Mouse (Mus musculus) cortical plate, adult 2 months (tissue): Measurements from ENCODE around the gene Taz. TPM values are rescaled to one million over a fixed set of nuclear protein-coding genes. Genes with fewer than 3 reads are reported as not detected.

Experiments used
- H3K27ac ChIP-seq: fragments of 200-500 bp; 2 replicates; pipeline ENCODE4 v1.5.1; 2012; ENCODE audit warnings: low read length, control low read depth, inconsistent platforms; ENCODE audit not compliant: insufficient read depth
- H3K4me1 ChIP-seq: fragments of 200-500 bp; 2 replicates; pipeline ENCODE4 v1.6.1; 2011; ENCODE audit warnings: low read length; ENCODE audit not compliant: control insufficient read depth, insufficient read depth
- H3K4me3 ChIP-seq: fragments of 200-500 bp; 2 replicates; pipeline ENCODE4 v1.5.1; 2011; ENCODE audit warnings: mild to moderate bottlenecking, low read length, control low read depth; ENCODE audit not compliant: insufficient read depth
- CTCF ChIP-seq: fragments of 200-500 bp; IDR thresholded peaks from 2 replicates; pipeline ENCODE4 v1.5.1; 2011; ENCODE audit warnings: mild to moderate bottlenecking, control low read depth, low read length; ENCODE audit not compliant: insufficient read depth; ENCODE audit errors: extremely low read depth
- POLR2A ChIP-seq: fragments of 200-500 bp; IDR thresholded peaks from 2 replicates; pipeline ENCODE4 v1.6.1; 2011; ENCODE audit warnings: mild to moderate bottlenecking, low read length, control low read depth; ENCODE audit not compliant: insufficient read depth; ENCODE audit errors: extremely low read depth
- polyA plus RNA-seq: library from polyadenylated mRNA; depleted of rRNA; stranded (reverse); fragments of >200 nt; gene quantifications from 2 replicates; pipeline ENCODE4 v1.2.3, GENCODE M21; 2012

Gene Taz
- polyA plus RNA-seq, 1 experiment = 83.0 TPM

DNA sequence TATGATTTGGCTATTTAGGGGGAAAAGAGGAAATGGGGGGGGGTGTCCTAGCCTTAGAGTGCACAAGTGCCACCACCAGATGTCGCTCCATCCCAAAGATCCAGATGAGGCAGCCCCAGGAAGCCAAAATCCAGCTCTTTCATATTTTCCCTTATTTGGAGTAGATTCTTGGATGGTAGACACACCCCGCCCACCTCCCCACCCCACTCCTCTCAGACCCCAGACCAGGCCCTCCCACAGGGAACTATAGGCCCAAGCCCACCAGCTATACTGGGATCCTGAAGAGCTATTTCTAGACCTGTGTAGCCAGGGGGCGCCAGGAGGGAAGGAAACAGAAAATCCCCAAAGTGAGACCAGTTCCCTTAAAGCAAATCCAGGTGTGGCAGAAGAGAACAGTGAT, 33.1 kb upstream of the Taz start:
- TF ChIP-seq POLR2A (no peak), CTCF (peak; percentile 37; the same call in 1 of the 2 replicates)
- no peaks in the 10 kb centered on the region for H3K4me1 ChIP-seq
- H3K4me3 ChIP-seq = peak overlapping the region; percentile 32; the same call in 1 of the 2 replicates
- H3K27ac ChIP-seq = no peak overlapping the region

DNA sequence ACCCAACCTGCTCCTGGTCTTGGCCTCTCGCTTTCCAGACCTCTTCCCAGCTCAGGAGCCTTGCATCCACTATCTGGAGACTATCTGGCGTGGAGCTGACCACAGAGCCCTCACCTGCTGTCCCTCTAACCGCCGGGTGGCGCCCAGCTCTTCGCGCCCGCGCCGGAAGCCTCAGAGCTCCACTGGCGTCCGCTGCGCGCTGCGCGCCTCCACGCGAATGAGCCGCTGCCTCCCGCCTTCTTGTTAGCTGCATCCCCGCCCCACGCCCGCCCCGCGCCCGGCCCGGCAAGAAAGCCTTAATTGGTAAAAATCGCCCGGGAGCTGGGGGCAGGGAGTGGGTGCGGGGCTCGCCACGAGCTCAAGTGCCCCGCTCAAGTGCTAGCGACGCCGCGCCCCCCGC, 32.1 kb upstream of the Taz start, which contains the start of gene Flna:
Gene Flna, minus strand, starts transcription at position 206 of the 400 bp plus-strand sequence.
- H3K27ac ChIP-seq = peak within 1 kb of the TSS; percentile 14; the same call in 1 of the 2 replicates
- TF ChIP-seq POLR2A = no peak
- no peak for TF ChIP-seq CTCF
- H3K4me1 ChIP-seq = no peaks in the 10 kb centered on the region
- H3K4me3 ChIP-seq = peak within 1 kb of the TSS; percentile 32

DNA sequence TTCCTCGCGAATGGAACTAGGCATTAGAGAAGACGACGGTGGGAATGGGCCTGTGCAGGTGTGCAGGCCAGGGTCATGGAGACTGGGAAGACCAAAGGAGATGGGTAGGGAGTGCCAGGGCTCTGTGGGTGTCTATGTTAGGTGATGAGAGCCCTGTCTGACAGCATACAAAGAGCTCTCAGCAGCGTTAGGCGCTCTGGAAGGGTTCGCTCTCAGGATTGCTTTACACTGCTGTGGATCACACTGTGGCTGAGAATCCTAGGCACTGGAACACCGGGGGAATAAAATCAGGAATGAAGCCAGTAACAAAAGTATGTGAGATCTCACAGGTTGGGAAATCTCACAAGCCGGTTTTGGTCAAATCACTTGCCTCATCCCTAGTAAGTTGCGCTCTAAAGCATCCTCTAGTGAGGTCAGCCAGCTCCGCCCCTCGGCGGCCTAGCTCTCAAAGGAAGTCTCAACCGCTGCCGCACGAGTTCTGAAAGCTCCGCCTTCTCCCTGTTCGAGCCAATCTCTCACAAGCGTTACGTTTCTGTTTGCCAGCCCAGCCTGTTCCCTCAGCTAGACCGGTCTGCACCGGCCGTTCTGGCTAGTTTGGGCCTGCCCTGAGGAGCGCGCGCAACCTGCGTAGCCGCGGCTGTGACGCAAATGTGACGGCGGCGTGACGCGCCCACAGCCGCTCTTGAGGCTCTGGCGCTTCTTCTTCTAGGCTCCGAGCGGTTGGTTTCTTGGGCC, 27.4 kb upstream of the Taz start, which contains the start of gene Emd:
Gene Emd, plus strand, starts transcription at position 535 of the 735 bp plus-strand sequence.
- no peaks in the 10 kb centered on the region for H3K4me1 ChIP-seq
- H3K4me3 ChIP-seq = peak within 1 kb of the TSS; percentile 96
- peak within 1 kb of the TSS; percentile 85 for H3K27ac ChIP-seq
- TF ChIP-seq CTCF = no peak
- peak; percentile 75; the same call in 1 of the 2 replicates for TF ChIP-seq POLR2A

DNA sequence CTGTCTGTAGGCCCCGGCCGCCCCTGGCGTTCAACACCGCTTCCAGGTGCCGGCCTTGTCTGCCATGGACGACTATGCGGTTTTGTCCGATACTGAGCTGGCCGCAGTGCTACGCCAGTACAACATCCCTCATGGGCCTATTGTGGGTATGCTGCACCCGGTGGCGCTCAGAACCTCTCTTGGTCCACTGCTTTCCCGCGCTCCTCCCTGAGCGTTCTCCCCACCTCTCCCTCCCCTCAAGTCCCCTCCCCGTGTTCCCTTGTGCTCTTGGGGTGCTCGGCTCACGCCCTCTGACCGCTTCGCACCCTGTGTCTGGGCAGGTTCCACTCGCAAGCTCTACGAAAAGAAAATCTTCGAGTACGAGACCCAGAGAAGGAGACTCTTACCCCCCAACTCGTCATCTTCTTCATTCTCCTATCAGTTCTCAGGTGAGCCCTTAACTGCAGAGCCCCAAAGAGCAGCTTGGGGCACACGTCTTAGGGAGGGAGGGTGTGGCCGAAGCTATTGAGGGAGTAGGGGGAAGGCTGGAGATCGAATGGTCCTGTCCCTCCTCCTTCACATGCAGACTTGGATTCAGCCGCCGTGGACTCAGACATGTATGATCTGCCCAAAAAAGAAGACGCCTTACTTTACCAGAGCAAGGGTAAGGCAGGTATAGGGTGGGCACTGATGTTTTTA, 26.7 kb upstream of the Taz start:
- TF ChIP-seq POLR2A (no peak), CTCF (no peak)
- Histone ChIP-seq H3K27ac (peak overlapping the region; percentile 85), H3K4me3 (peak overlapping the region; percentile 96), H3K4me1 (no peaks in the 10 kb centered on the region)

DNA sequence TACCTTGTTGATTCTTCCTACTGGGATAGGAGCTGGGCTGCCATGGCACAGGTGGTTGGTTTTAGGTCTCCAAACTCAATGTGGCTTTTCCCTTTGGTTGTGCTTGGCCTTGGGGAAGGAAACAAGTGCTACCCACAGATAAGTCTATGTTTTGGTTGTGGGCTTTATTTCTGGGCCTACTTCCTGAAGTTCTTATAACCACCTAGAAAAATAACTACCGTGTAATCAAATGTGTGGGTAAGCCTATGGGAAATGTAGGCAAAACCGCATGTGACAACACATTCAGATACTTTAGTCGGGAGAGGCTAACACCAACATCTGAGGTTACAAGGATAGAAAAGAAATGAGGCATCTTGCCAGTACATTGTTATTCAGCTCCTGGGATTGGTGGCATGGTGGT, 24.0 kb upstream of the Taz start:
- Histone ChIP-seq H3K27ac (no peak overlapping the region), H3K4me3 (no peak overlapping the region), H3K4me1 (no peaks in the 10 kb centered on the region)
- TF ChIP-seq CTCF = no peak
- no peak for TF ChIP-seq POLR2A

DNA sequence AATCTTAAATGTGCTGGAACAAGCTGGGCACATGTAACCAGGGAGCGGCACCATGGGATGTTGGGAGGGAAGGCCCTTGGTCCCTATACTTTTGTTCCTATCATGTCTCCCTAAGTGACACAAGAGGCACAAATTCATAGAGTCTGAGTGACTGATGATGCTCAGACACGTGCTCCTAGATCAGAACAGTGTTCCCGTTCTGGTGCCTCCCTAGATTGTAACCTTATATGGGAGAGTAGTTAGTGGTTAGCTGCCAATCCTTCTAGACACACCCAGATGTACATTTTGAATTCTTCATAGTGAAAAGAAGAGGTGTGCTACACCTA, 12.0 kb upstream of the Taz start:
- TF ChIP-seq CTCF = no peak
- TF ChIP-seq POLR2A = no peak
- peak overlapping the region; percentile 49 for H3K4me3 ChIP-seq
- H3K27ac ChIP-seq = peak overlapping the region; percentile 68
- 0 out of 2 replicates have a peak, but pooled peaks cover 2% of the 10 kb centered on the region for H3K4me1 ChIP-seq

DNA sequence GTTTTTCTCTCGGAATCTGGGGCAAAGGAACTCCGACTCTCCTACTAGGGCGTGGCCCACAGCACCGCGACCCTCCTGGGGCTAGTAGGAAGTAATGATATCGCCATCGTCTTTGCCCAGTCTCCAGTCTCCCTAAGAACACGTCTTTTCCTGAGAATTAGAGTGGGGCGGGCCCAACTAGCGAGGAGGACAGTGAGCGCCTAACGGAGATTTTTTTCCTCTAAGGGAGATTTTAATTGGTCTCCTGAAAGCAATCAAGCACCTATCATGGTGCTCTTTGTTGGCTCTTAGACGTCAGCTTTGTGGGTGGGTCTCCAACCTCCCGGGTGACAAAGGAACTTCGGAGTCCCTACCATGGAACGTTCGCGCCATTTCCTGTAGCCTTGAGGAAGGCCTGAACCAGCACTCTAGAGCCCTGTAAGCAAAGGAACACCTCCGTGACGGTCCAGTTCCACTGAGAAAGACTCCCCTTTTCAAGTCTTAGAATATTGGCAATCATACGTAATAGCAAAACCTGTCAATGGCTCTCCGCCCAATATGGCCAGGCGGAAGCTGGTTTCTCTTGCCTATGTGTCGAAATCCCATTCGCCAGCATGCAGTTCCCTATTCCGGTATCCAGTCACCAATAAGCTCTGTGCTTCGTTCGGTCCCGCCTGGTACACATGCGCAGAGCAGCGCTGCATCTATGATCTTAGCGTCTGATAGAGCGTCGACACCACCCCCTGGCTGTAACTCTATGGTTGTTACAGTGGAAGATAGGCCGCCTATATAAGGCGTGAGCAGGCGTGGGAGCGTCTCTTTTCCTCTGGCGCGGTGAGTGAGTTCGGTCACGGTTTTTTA, 11.4 kb upstream of the Taz start, which contains the start of gene Rpl10:
Gene Rpl10, plus strand, starts transcription at position 751 of the 840 bp plus-strand sequence.
- peak within 1 kb of the TSS; percentile 87 for H3K27ac ChIP-seq
- peak within 1 kb of the TSS; percentile 49 for H3K4me3 ChIP-seq
- TF ChIP-seq CTCF (no peak), POLR2A (no peak)
- H3K4me1 ChIP-seq = 0 out of 2 replicates have a peak, but pooled peaks cover 2% of the 10 kb centered on the region

DNA sequence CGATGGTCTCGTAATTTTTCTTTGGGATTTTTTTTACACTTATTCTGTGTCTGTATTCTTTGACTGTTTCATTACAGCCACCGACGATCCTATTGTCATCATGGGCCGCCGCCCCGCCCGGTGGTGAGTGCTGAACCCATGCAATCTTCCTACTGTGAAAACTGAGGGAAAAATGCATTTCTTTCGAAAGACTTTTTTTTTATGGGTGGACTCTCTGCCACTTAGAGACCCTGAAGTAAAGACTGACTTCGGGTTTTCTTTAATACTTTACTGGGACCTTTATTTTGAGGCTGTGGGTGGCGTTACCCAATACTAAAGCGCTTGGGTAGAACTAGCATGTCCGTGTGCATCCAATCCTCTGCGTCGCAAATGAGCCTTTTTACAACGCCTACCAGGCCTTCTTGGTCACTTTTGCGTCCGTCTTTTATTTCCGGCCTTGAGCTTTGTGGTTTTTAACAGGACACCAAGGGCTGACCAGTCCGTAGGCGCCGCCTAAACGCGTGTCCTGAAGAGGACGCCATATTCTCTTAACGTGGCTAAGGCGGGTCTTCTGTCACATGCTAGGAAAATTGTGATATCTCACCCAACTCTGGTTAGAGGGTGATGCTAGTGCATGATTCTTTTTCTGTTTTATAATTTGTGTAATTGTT, 10.7 kb upstream of the Taz start:
- H3K4me1 ChIP-seq = 0 out of 2 replicates have a peak, but pooled peaks cover 2% of the 10 kb centered on the region
- TF ChIP-seq POLR2A (no peak), CTCF (no peak)
- H3K27ac ChIP-seq = no peak overlapping the region
- H3K4me3 ChIP-seq = peak overlapping the region; percentile 48
